Mouse (Mus musculus): Measurements from ENCODE around the gene Cyp2a22.
"Not testable (repeated sequence)": the region's sequence is repeated elsewhere in the genome, so short reads cannot be mapped to it uniquely, and the experiment has no call there.

The Cyp2a22 gene

GRCm38 (mm10) chr7:26939262-26939661 lies at the start of gene Cyp2a22:
Cyp2a22 (minus strand) TSS chr7:26939384.
- in situ Hi-C loops (cut with MboI, MseI) = no loop called here

DNA sequence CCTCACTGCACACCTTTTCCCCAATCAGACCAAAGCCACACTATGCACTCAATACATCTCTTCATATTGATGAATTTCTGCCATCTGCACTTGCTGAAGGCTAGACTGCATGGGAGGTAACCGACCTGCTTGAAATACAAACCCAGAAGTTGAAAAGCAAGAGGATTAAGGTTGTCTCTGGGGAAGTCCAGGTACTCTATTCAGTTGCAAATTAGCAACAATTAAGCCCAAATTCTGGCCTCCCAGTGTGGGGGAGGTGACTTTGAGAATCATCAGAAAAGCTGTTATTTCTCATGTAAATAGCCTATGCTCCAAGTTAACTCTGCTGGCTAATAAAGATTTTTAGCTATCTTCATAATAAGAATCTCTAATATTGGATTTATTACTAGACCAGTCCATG lies 44.0 kb upstream of the Cyp2a22 start:
- in situ Hi-C loops (cut with MboI, MseI) = not testable (repeated sequence)

DNA sequence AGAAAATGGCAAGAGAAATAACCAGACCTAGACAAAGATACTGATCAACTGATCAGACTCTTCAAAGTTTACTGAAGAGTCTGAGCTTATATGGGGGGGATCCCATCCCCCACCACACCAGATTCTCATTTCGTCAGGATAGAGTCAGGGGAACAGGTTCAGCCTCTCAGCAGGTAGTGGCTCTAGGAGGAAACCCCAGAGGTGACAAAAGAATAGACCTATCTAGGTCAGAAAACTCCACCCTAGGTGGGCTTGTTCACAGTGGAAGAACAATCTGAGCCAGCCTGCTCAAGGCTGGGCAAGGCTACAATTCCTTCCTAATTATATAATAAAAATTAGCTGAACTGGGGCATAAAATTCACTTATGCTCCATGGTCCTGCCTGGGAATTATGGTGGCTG lies 43.4 kb upstream of the Cyp2a22 start:
- in situ Hi-C loops (cut with MboI, MseI) = no loop called here

DNA sequence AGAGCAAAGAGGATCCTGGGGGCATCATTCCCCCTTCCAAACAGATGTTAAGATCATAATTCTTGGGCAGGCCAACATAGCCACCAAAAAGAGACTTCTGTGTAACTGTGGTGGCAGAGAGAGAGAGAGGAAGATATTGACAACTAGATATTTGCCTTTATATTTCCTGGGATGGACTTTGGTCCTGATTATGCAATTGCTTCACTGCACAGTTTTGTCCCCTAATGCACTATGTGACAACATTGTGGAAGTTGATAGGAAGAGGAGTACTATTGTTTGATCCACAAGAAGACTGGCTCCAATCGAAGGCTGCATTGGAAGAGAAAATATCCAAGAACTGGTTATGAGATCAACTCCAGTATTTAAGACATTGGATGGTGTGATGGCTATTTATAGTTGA lies 42.8 kb upstream of the Cyp2a22 start:
- in situ Hi-C loops (cut with MboI, MseI) = not testable (repeated sequence)

GRCm38 (mm10) chr7:26981464-26981863 lies 42.3 kb upstream of the Cyp2a22 start:
- in situ Hi-C loops (cut with MboI, MseI) = not testable (repeated sequence)

GRCm38 (mm10) chr7:26962371-26962770 lies 23.2 kb upstream of the Cyp2a22 start:
- in situ Hi-C loops (cut with MboI, MseI) = not testable (repeated sequence)

- in situ Hi-C loops (cut with MboI, MseI) = loop anchor here (5.0 kb wide), 2 partner anchors 111 to 636 kb away; no protein-coding TSS in a partner anchor
Observed at GRCm38 (mm10) chr7:26953306-26953705, 14.1 kb upstream of the Cyp2a22 start.

GRCm38 (mm10) chr7:26952671-26953070 lies 13.5 kb upstream of the Cyp2a22 start:
- in situ Hi-C loops (cut with MboI, MseI) = loop anchor here (5.0 kb wide), 2 partner anchors 110 to 635 kb away; no protein-coding TSS in a partner anchor

DNA sequence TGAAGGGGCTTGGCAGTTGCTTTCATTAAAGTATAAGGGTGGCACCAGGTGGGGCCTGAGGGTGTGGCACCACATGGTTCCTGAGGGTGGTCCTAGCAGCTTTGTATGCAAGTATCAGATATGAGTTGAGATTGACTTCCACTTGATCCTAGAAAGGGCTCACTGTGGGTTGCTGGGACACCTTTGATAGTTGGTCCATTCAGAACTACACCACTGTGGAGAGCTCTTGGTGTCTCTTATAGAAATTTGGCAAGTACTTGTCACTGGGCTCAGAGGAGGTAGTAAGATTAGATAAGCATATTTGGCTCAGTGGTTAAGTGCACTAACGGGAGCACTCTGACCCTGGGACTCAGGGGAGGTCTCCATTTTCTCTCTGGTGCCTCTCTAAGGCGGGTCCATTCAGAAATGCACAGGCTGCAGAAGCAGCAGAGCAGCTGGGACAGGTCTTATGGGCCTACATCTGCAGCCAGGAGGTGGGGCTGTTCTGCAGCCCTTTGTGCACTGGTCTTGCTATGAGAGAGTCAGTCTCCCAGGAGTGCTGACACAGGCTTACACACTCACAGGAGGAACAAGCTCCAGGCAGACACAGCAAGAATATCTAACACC lies 2.2 kb upstream of the Cyp2a22 start:
- in situ Hi-C loops (cut with MboI, MseI) = not testable (repeated sequence)

DNA sequence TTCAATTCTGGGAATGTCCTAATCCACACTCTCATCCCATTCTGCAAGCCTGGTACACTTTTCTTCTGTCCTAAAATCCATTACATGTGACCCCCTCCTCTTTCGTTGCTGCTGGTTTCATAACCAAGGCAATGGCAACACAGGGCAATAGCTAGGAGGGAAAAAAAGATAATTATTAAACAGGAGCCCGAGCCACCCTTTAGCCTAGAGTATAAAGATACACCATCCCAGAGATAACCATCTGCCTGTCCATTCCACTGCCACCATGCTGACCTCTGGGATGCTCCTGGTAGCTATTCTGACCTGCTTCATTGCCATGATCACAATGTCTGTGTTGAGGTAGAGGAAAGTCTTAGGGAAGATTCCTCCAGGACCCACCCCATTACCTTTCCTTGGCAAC lies 22.1 kb downstream of the Cyp2a22 start:
- in situ Hi-C loops (cut with MboI, MseI) = not testable (repeated sequence)
